Comparison of ENCODE assay signal across 14 mouse cellular contexts in genomic region chr16:24900241-24900796, GRCm38 (mm10).
A peak's percentile ranks its signal among the peaks of the same experiment; 100 is the strongest.
DNase-seq lines count a peak whose midpoint lies in the region; ATAC-seq and TF ChIP-seq lines count a peak whose summit lies in the region.
"Had no signal": no experiment of that assay in that cellular context is flagged by ENCODE, and none has a peak within 500 bp of the region (broad histone marks: within the 10 kb centered on the region; RNA-seq: fewer than 3 reads in every experiment).

No protein-coding gene starts in this region.

- peaks cover 21% of the 10 kb centered on the region for H3K4me1 ChIP-seq in heart, embryonic 15.5 days (replicated peaks)
- peaks cover 12% of the 10 kb centered on the region; the same call in 1 of the 2 replicates for H3K4me1 ChIP-seq in liver, postnatal 0 days (ENCODE audit: insufficient read depth)
- peaks cover 5% of the 10 kb centered on the region; the same call in 1 of the 2 replicates for H3K4me1 ChIP-seq in liver, embryonic 11.5 days (replicated peaks; ENCODE audit: control insufficient read depth, insufficient read depth, low read length)
- peaks cover 15% of the 10 kb centered on the region; the same call in 1 of the 2 replicates for H3K4me1 ChIP-seq in embryonic facial prominence, embryonic 12.5 days
- 0 out of 2 replicates have a peak, but pooled peaks cover 9% of the 10 kb centered on the region for H3K4me1 ChIP-seq in forebrain, embryonic 15.5 days

- H3K36me3 ChIP-seq in heart, embryonic 15.5 days = no peaks in the 10 kb centered on the region
- H3K36me3 ChIP-seq in liver, postnatal 0 days (replicated peaks; ENCODE audit: insufficient read depth, low read length) = no peaks in the 10 kb centered on the region
- H3K36me3 ChIP-seq in liver, embryonic 11.5 days (ENCODE audit: control insufficient read depth, insufficient read depth, low read length) = no peaks in the 10 kb centered on the region
- no peaks in the 10 kb centered on the region for H3K36me3 ChIP-seq in embryonic facial prominence, embryonic 12.5 days
- no peaks in the 10 kb centered on the region for H3K36me3 ChIP-seq in forebrain, embryonic 15.5 days
- H3K36me3 ChIP-seq: liver, embryonic 13.5 days; neural tube, embryonic 13.5 days had no signal

- H3K27ac ChIP-seq in heart, embryonic 15.5 days = peak overlapping the region; percentile 13; the same call in 1 of the 2 replicates
- H3K27ac ChIP-seq in liver, postnatal 0 days (ENCODE audit: low read depth) = 0 out of 2 replicates have a peak overlapping the region, but pooled peaks have one; percentile 8
- H3K27ac ChIP-seq in liver, embryonic 11.5 days (ENCODE audit: low read depth, low read length) = no peak overlapping the region
- 0 out of 2 replicates have a peak overlapping the region, but pooled peaks have one; percentile 19 for H3K27ac ChIP-seq in embryonic facial prominence, embryonic 12.5 days
- no peak overlapping the region for H3K27ac ChIP-seq in forebrain, embryonic 15.5 days (replicated peaks)
- H3K27ac ChIP-seq: hindbrain, embryonic 14.5 days; liver, embryonic 13.5 days; neural tube, embryonic 13.5 days had no signal

- no peak for TF ChIP-seq EP300 in liver, postnatal 0 days (IDR thresholded peaks at IDR 0.05; ENCODE audit: low read depth)

- TF ChIP-seq POLR2A in brain, embryonic 14.5 days (IDR thresholded peaks at IDR 0.05; ENCODE audit: borderline replicate concordance, extremely low read depth, insufficient read depth, insufficient read length, poor library complexity, severe bottlenecking) = no peak

- H3K27me3 ChIP-seq in heart, embryonic 15.5 days = no peaks in the 10 kb centered on the region
- H3K27me3 ChIP-seq in liver, postnatal 0 days (ENCODE audit: insufficient read depth, low read length) = no peaks in the 10 kb centered on the region
- no peaks in the 10 kb centered on the region for H3K27me3 ChIP-seq in liver, embryonic 11.5 days (replicated peaks; ENCODE audit: control insufficient read depth, insufficient read depth, low read length)
- no peaks in the 10 kb centered on the region for H3K27me3 ChIP-seq in embryonic facial prominence, embryonic 12.5 days
- no peaks in the 10 kb centered on the region for H3K27me3 ChIP-seq in forebrain, embryonic 15.5 days
- H3K27me3 ChIP-seq: liver, embryonic 13.5 days; neural tube, embryonic 13.5 days had no signal

- H3K9me3 ChIP-seq in heart, embryonic 15.5 days (replicated peaks) = no peaks in the 10 kb centered on the region
- no peaks in the 10 kb centered on the region for H3K9me3 ChIP-seq in liver, postnatal 0 days (ENCODE audit: low read length)
- H3K9me3 ChIP-seq in liver, embryonic 11.5 days (ENCODE audit: control insufficient read depth, low read length) = no peaks in the 10 kb centered on the region
- H3K9me3 ChIP-seq in embryonic facial prominence, embryonic 12.5 days = no peaks in the 10 kb centered on the region
- no peaks in the 10 kb centered on the region for H3K9me3 ChIP-seq in forebrain, embryonic 15.5 days
- H3K9me3 ChIP-seq: liver, embryonic 13.5 days; neural tube, embryonic 13.5 days had no signal

- 42% methylated on average over 2 of the region's 2 CpGs for WGBS in heart, embryonic 15.5 days
- 41% methylated on average over 2 of the region's 2 CpGs for WGBS in liver, postnatal 0 days (ENCODE audit: insufficient replicate concordance)
- WGBS in liver, embryonic 11.5 days = 61% methylated on average over 2 of the region's 2 CpGs
- 17% methylated on average over 2 of the region's 2 CpGs for WGBS in embryonic facial prominence, embryonic 12.5 days
- 17% methylated on average over 2 of the region's 2 CpGs for WGBS in forebrain, embryonic 15.5 days

- intact Hi-C loops in heart, postnatal 10 days (cut with DNase I) = loop anchor here (10.0 kb wide), 1 partner anchor 364 kb away; no protein-coding TSS in a partner anchor

- no peak for ATAC-seq in heart, embryonic 15.5 days (replicated peaks; ENCODE audit: insufficient number of reproducible peaks, insufficient read depth, low FRiP score, low read depth)
- no peak for ATAC-seq in liver, postnatal 0 days
- no peak for ATAC-seq in liver, embryonic 11.5 days (replicated peaks; ENCODE audit: low FRiP score)
- ATAC-seq in embryonic facial prominence, embryonic 12.5 days (ENCODE audit: insufficient number of reproducible peaks, insufficient read depth, low FRiP score, low TSS enrichment) = no peak
- ATAC-seq in forebrain, embryonic 15.5 days (replicated peaks) = no peak

- H3K4me2 ChIP-seq in heart, embryonic 15.5 days = no peak overlapping the region
- no peak overlapping the region for H3K4me2 ChIP-seq in liver, postnatal 0 days (ENCODE audit: low read depth, low read length)
- H3K4me2 ChIP-seq in liver, embryonic 11.5 days = no peak overlapping the region
- no peak overlapping the region for H3K4me2 ChIP-seq in embryonic facial prominence, embryonic 12.5 days (replicated peaks)
- H3K4me2 ChIP-seq in forebrain, embryonic 15.5 days (replicated peaks) = no peak overlapping the region
- H3K4me2 ChIP-seq: hindbrain, embryonic 14.5 days; liver, embryonic 13.5 days; neural tube, embryonic 13.5 days had no signal

- no peak for DNase-seq in heart, postnatal 10 days
- DNase-seq in liver, postnatal 0 days = no peak
- DNase-seq in liver, embryonic 11.5 days (ENCODE audit: low spot score) = no peak
- peak; percentile 24 for DNase-seq in brain, embryonic 14.5 days (ENCODE audit: low read depth)
- no peak for DNase-seq in adrenal gland, postnatal 36 days
- DNase-seq: B cell, adult 2 months; cerebellum, adult 18-20 months; gastrocnemius, postnatal 36 days; liver, embryonic 13.5 days had no signal

- H3K9ac ChIP-seq in heart, embryonic 15.5 days = no peak overlapping the region
- H3K9ac ChIP-seq in liver, postnatal 0 days (replicated peaks) = no peak overlapping the region
- H3K9ac ChIP-seq in liver, embryonic 11.5 days (ENCODE audit: low read depth, low read length) = no peak overlapping the region
- H3K9ac ChIP-seq in embryonic facial prominence, embryonic 12.5 days = no peak overlapping the region
- H3K9ac ChIP-seq in forebrain, embryonic 15.5 days (replicated peaks) = no peak overlapping the region
- H3K9ac ChIP-seq: hindbrain, embryonic 14.5 days; liver, embryonic 13.5 days; neural tube, embryonic 13.5 days had no signal

- no peak overlapping the region for H3K4me3 ChIP-seq in heart, embryonic 15.5 days
- no peak overlapping the region for H3K4me3 ChIP-seq in liver, postnatal 0 days (ENCODE audit: low read depth, low read length)
- H3K4me3 ChIP-seq in liver, embryonic 11.5 days (ENCODE audit: low read depth, low read length) = no peak overlapping the region
- H3K4me3 ChIP-seq in embryonic facial prominence, embryonic 12.5 days = no peak overlapping the region
- no peak overlapping the region for H3K4me3 ChIP-seq in forebrain, embryonic 15.5 days
- H3K4me3 ChIP-seq: liver, embryonic 13.5 days; neural tube, embryonic 13.5 days had no signal

- no peak for TF ChIP-seq CTCF in liver, postnatal 0 days (IDR thresholded peaks at IDR 0.05; ENCODE audit: low read depth)
- no peak for TF ChIP-seq CTCF in brain, embryonic 14.5 days (IDR thresholded peaks at IDR 0.05; ENCODE audit: borderline replicate concordance, extremely low read depth, insufficient read depth, insufficient read length)

Comparison
In these comparisons a context has a peak if more than half of its experiments do, and no peak if none do; other contexts are left out.
1. H3K27ac ChIP-seq: peak in heart, embryonic 15.5 days (single experiment), liver, postnatal 0 days (single experiment) and embryonic facial prominence, embryonic 12.5 days (single experiment); none in liver, embryonic 11.5 days (single experiment) and forebrain, embryonic 15.5 days (single experiment).